Mouse (Mus musculus) cerebral cortex, adult 2 months (tissue): ENCODE measurements around the gene Gm37419.

Source experiments
- whole genome bisulfite sequencing: fragments of 180-500 bp; shearing (Covaris S2); methylation state at CpG from one replicate; pipeline ENCODE4 v1.1.7; 2018; 5-methylcytosine and 5-hydroxymethylcytosine counted together

Gene Gm37419

DNA sequence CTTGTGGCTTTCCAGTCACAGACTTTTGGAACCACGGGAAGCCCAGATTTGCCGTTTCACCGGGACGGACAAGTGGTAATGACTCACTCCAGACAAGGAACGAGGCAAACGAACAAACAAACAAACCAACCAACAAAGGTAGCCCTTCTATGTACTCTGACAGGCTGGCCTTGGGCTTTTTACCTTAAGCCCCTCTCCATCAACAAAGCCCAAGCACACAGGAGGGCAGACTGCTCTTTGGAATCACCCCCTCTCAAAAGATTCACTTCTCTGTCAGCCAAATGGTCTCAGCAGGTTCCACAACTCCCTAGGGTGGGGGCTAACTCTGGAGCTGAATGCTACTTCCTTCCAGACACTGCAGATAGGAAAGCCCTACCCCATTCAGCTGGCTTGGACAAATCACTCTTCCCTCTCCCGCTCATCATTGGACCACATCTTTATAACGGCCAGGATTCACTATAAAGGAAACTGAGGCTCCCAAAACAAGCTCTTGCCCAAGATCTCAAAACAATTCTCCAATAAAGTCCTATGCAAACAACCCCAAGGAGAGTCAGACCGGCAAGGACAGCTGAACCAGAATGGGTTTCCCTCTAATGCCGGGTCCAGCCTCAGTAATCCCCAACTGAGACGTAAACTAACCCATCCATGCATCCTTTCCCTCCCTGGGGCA, 7.9 kb upstream of the Gm37419 start:
- 46% methylated on average over 11 of the region's 11 CpGs for WGBS

DNA sequence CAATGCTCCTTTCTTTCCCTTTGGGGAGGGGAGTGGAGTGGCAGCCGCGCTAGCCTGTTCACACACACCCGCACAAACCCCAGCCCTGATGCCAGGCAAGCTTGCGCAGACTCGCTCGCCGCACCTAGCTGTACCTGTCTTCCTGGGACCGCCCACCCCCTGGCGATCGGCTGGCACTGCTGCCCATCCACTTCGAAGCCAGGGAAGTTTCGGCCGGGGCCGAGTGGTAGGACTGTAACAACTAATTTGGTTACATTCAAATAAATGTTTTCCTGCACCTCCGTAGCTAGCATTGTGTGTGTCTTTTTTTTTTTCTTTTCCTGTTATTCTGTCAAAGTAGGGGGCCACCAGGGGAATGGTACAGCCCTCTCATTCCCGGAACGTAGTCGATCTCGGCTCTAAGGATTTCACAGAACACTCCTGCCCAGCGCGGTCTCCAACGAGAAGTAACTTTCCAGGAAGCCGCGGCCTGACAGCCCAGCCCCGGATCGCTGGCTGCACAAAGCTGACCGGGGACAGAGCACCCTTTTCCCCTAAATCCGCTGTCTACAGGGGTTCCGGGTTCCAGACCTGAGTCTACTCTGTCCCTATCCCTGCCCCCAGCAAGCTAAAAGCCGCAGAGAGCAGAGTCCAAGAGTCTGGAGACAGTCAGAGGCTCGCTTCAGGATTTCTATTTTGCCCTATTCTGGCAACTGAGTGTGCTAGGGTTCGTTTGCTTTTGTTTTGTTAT, 7.1 kb upstream of the Gm37419 start:
- WGBS = 10% methylated on average over 32 of the region's 32 CpGs

DNA sequence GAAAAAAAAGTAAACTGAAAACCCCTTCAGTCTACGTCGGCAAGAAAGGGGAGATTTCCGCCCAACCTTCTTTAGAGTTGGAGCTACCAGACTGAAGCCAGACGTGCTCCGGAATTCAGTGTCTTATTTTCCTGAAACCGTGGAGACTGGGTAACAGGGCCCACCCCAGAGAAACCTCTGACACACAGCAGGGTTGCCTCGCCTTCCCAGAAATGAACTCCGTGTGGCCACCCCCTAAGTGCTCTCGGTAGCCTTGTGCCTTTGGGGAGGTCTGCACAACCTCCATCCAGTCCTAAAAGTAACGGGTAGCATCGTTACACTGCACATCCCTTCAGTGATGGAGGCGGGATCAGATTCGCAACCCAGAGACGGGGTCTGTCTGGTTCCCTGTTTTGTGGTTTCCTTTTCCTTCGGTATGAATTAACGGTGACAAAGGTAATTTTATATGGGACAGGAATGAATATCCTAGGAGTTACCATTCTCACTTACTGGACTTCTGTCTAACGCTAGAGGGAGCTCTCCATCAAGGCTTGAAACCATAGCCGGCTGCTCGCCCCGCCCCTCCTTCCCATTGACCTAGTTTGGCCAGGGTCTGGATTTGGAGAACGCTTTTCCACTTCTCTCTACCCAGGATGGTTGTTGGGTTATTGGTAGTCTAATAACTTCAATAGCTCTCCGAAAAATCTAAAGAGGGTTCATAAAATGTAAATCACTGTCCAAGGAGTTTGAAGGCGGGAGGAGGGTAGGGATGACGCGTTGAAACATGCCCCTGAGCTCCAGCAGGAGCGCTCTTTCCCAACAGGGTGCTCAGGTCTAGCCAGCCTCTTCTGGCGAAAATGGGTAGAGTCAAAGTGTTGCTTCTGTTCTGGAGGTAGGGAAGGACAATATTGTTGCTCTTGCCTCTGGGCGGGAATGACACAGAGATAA, 6.1 kb upstream of the Gm37419 start:
- 6% methylated on average over 28 of the region's 28 CpGs for WGBS

DNA sequence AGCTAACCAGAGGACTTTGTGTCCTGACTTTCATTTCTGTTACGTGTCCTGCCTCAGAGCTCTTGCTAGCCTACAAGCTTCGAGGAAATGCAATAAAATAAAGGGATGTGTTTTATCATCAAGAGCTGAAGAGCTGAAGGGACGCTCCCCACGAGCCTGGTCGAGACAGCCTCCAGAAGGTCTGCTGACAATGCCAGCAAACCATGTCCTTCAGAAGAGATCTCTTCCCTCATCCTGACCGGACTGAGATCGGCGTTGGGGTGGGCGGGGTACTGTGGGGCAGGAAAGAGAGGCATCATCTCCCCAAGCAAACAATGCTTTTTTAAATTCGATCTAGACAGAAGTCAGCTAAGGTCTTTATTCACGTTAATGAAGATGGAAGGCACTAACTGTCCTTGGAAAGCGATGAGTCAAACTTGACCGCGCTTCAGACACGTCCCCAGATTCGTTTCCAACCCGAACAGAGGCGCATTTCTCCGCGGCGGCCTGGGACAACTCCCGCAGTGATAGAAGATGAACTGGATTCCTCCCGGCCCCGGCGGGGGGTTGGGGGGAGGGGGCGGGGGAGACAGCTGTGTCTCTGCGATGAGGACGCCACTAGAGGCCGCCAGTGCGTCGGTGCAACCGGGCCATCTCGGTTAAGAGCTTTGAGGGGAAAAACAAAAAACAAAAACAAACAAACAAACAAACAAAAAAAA, 5.2 kb upstream of the Gm37419 start:
- under 1% methylated on average over 33 of the region's 33 CpGs for WGBS

GRCm38 (mm10) chr16:23984183-23984582, 4.1 kb upstream of the Gm37419 start:
- WGBS = under 1% methylated on average over 22 of the region's 22 CpGs

DNA sequence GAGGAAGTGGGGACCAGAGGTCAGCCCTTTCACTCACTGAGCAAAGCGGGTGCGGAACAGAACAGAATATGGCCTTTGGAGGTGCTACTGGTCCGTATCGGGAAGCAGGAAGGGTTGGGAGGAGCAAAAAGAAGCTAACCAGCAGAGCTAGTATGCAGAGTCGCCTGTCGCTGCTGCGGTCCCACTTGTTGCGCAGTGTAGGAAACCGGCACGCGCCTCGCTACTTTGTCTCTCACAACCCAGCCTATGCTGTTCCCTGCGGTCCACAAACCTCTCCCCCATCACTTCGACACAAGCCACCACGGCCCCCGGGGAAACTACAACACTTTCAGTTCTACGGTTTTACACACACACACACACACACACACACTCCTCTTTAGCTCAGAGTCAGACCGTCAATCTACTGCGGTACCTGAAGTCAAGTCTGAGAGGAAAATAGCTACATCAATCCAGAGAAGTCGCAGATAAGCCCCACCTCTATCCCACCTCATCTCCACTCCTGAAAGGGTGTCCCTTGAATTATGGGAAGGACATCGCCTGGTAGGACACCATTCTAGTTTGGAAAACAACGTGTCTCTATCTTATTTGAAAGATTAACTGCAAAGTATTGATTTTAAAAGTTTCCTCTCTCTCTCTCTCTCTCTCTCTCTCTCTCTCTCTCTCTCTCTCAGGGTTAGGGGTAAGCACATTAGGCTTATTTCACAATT, 3.4 kb upstream of the Gm37419 start:
- WGBS = 2% methylated on average over 22 of the region's 22 CpGs

DNA sequence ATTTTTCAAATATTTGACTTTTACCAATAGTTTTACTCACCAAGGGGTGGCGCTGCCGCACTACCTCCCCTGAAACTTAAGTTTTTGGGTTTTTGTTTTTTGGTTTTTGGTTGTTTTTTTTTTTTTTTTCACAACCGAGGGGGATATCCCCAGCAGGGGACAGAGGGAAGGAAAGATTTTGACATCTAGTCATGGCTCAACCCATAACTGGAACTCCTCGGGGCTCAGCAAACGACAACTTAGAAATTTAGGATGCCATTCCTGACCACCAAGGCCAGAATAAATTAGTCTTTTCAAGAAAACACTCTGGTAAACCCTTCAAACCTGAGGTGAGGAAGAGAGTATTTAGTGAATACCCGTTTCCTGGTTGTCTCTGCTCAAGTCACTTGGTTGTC, 2.8 kb upstream of the Gm37419 start:
- 5% methylated on average over 6 of the region's 6 CpGs for WGBS

DNA sequence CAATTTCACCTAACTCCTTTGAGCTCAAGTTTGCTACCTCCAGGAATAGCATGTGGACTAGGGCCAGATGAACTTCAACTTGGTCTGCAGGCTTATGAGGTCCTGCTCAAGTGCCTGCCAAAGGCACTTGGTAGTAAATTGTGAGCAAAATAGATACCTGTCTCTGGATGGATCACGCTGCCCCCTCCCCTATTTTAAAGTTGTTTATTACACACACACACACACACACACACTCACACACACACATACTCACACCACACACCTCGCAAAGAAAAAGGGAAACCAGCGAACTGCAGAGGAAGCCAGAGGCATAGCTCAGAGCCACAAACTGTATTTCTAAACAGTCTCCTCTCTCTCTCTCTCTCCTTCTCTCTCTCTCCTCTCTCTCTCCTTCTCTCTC, 2.1 kb upstream of the Gm37419 start:
- WGBS = 15% methylated on average over 3 of the region's 3 CpGs

GRCm38 (mm10) chr16:23986871-23987270, 1.4 kb upstream of the Gm37419 start:
- 2% methylated on average over 17 of the region's 17 CpGs for WGBS

DNA sequence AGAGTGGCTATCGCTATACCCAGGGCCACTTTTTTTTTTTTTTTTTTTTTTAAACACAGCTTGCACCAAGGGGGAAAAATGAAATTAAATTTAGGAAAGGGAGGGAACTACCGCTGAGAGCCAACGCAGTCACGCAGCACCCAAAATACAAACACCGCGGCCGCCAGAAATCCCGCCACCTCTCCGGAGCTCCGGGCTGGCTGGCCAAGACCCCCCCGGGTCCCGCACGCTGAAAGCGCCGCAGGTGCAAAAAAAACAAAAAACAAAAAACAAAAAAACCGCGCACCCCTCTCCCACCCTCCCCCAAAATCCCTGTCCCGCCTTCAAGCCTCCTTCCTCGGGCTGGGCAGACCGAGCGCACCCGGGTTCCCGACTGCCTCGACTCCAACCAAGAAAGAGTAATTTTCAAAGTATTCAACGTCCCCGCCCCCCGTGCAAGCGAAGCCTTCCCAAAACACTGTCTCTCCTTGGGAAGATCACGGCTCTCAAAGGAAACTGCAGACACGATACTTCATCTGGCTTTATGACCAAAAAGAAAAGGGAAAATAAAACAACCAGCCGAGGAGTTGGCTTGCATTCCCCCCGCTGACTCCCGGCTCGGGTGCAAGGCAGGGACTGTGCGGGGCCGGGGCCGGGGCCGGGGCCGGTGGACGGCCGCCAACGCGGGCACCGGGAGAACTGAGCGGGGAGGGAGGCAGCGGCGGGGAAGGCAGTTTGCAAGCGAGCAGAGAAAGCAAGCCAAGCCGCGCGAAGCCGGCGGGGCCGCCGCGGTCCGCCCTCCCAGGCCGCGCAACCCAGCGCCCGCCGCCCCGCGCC, 733 bp upstream of the Gm37419 start:
- 1% methylated on average over 64 of the region's 64 CpGs for WGBS

DNA sequence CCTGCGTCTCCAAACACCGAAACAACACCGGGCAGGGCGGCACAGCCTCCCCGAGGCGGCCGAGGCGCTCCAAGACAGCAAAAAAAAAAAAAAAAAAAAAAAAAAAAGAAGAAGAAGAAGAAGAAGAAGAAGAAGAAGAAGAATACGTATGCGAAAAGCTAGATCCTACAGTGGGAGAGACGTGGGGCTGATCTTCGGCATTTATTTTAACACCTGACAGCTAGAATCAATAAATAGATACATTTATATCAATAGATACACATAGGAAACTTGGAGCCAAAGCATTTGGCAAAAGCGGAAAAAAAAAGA, 171 bp upstream of the Gm37419 start:
- under 1% methylated on average over 13 of the region's 13 CpGs for WGBS

- 10% methylated on average over 25 of the region's 25 CpGs for WGBS
These were observed 1.2 kb downstream of the Gm37419 start for GRCm38 (mm10) chr16:23989209-23990160.

DNA sequence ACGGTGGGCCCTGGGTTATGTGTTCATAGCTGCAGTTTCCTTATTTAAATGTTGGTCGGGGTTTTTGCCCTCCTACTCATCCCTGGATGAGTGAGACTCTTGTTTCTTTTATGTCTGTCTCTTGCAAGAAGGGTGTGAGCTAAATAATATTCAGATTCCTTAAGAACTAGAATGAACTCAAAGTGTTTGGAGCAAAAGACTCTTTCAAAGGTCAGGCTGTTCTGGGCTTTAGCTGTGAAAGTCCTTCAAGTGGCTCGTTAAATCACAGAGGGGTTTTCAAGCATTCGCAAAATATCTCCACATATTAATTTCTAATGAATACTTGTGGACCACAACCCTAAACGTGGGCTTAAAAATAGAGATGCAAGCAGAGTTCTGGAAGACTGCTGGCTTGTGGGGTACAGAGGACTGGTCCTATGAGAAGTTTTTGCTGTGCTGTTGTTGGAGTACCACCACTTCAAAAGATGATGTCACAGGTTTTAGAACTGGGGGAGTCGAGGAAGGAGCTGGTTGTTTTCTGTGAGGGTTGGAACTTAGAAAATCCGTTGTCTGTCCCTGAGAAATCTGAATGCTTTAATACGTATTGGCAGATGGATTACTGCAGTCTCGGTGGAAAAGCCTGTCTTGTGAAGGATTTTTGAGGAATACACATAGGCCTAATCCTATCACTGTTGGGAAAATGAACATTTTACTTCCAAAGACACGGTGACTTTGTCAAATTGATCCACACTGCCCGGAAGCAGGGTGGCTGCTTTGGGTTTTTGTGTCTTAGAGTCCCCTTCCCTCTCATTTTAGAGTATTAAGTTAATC, 2.1 kb downstream of the Gm37419 start:
- WGBS = 43% methylated on average over 11 of the region's 11 CpGs

GRCm38 (mm10) chr16:23991170-23991569, 2.9 kb downstream of the Gm37419 start:
- 2% methylated on average over 4 of the region's 4 CpGs for WGBS

GRCm38 (mm10) chr16:23991846-23992580, 3.7 kb downstream of the Gm37419 start:
- WGBS = 92% methylated on average over 14 of the region's 14 CpGs

GRCm38 (mm10) chr16:23993351-23994321, 5.4 kb downstream of the Gm37419 start:
- 63% methylated on average over 17 of the region's 17 CpGs for WGBS

- WGBS = 96% methylated on average over 7 of the region's 7 CpGs
These were observed 8.1 kb downstream of the Gm37419 start for GRCm38 (mm10) chr16:23996342-23996741.
